Mouse (Mus musculus) stomach, embryonic 15.5 days (tissue): ENCODE results near the gene Chd6. TPM values are rescaled to one million over a fixed set of nuclear protein-coding genes. Genes with fewer than 3 reads are reported as not detected.

Source experiments
- ATAC-seq: fragments of 200-750 bp; cut with Nextera tagmentation; 2 replicates; pipeline ENCODE4 v1.8.0; 2017; ENCODE audit warnings: low read depth, moderate number of reproducible peaks, moderate TSS enrichment; ENCODE audit not compliant: insufficient read depth, low FRiP score
- H3K27ac ChIP-seq: fragments of 300-500 bp; sonication (generic); 2 replicates; pipeline ENCODE4 v1.5.1; 2015; ENCODE audit warnings: mild to moderate bottlenecking, inconsistent platforms
- H3K27me3 ChIP-seq: fragments of 300-500 bp; sonication (generic); replicated peaks from 2 replicates; pipeline ENCODE4 v1.6.1; 2015; ENCODE audit warnings: inconsistent platforms
- H3K36me3 ChIP-seq: fragments of 300-500 bp; sonication (generic); 2 replicates; pipeline ENCODE4 v1.6.1; 2015; ENCODE audit warnings: inconsistent platforms
- H3K4me1 ChIP-seq: fragments of 300-500 bp; sonication (generic); 2 replicates; pipeline ENCODE4 v1.6.1; 2015; ENCODE audit warnings: inconsistent platforms
- H3K4me2 ChIP-seq: fragments of 300-500 bp; sonication (generic); 2 replicates; pipeline ENCODE4 v1.6.1; 2015; ENCODE audit warnings: mild to moderate bottlenecking, inconsistent platforms
- H3K4me3 ChIP-seq: fragments of 300-500 bp; sonication (generic); replicated peaks from 2 replicates; pipeline ENCODE4 v1.5.1; 2015; ENCODE audit warnings: inconsistent platforms
- H3K9ac ChIP-seq: fragments of 300-500 bp; sonication (generic); 2 replicates; pipeline ENCODE4 v1.6.1; 2015; ENCODE audit warnings: inconsistent platforms
- H3K9me3 ChIP-seq: fragments of 300-500 bp; sonication (generic); 2 replicates; pipeline ENCODE4 v1.6.1; 2016; ENCODE audit warnings: inconsistent platforms
- WGBS: fragments of 180-500 bp; shearing (Covaris S2); methylation state at CpG from one replicate; pipeline ENCODE4 v1.1.7; 2015; 5-methylcytosine and 5-hydroxymethylcytosine counted together
- polyA plus RNA-seq: library from polyadenylated mRNA; unstranded; fragments of >200 nt; fragmentation: Nextera tagmentation; extraction: Ambion mirVana; gene quantifications from 2 replicates; pipeline ENCODE4 v1.2.1, GENCODE M21; 2015

Gene Chd6
- 25.7 and 29.0 TPM in 2 replicates for polyA plus RNA-seq

DNA sequence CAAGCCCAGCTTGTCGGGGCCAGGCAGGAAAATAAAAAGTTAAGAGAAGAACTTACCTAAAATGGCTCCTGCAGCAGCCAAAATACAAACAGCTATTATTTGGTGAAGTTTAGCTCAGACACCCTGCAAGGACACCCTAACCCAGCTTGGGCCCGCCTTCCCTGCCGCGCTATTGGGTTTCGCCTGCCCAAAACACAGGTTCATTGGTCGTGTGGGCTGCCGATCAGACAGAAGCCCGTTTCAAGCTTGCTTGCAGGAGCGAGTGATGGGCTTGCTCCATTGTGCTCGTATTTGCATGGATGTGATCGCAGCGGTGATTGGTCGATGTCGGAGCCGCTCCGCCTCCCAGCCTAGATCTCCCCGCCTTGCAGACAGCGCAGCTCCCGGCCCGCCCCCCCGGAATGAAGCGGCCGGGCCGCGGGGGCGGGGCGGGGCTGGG is at the start of gene Chd6:
Gene Chd6 (minus strand): TSS at position 143 of the 439 bp plus-strand sequence.
- WGBS = under 1% methylated on average over 26 of the region's 27 CpGs
- Histone ChIP-seq H3K4me2 (peak within 1 kb of the TSS; percentile 83), H3K9ac (peak within 1 kb of the TSS; percentile 97), H3K36me3 (no peaks in the 10 kb centered on the region), H3K27me3 (no peaks in the 10 kb centered on the region), H3K27ac (peak within 1 kb of the TSS; percentile 99), H3K4me1 (0 out of 2 replicates have a peak, but pooled peaks cover 4% of the 10 kb centered on the region), H3K9me3 (no peaks in the 10 kb centered on the region), H3K4me3 (peak within 1 kb of the TSS; percentile 89)
- ATAC-seq = peak; percentile 99

DNA sequence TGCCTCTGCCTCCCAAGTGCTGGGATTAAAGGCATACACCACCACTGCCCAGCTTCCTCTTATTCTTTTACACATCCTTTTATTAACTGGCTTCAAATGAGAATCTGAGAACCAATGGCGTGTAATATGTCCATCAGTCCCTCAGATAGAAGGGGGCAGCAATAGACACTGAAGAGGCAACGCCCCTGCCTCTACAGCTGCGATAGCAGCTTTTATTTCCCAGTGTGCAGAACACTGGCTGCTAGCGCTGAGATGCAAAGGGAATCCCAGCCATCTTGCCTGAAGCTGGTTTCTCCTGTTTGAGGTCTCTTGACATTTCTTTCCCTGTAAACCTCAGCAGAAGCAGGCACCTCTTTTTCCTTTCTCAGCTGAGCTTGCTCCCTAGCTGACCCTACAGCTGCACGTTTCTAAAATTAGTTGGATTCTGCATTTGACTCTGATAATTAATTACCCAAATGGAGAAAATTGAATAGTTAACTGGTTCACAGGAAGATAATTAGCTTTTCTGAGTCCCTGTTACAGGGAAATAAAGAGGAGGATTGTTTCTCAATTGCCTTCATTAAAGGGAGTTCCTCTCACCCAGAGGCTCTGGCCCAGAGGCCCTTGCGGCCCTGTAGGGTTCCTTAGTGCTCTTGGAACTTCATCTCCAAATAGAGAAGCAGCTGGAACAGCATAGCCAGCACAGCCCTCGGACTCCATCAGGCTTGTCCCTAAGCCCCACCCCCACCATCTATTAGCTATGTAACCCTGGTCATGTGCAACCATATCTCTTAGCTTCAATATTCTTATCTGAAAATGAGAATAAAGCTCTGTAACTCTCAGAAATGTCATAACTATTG is 41.3 kb upstream of the Chd6 start:
- H3K4me1 ChIP-seq = no peaks in the 10 kb centered on the region
- no peak for ATAC-seq
- H3K27ac ChIP-seq = no peak overlapping the region
- H3K9me3 ChIP-seq = no peaks in the 10 kb centered on the region
- H3K4me2 ChIP-seq = no peak overlapping the region
- H3K9ac ChIP-seq = no peak overlapping the region
- H3K27me3 ChIP-seq = no peaks in the 10 kb centered on the region
- 62% methylated on average over 7 of the region's 7 CpGs for WGBS
- no peaks in the 10 kb centered on the region for H3K36me3 ChIP-seq
- H3K4me3 ChIP-seq = no peak overlapping the region

DNA sequence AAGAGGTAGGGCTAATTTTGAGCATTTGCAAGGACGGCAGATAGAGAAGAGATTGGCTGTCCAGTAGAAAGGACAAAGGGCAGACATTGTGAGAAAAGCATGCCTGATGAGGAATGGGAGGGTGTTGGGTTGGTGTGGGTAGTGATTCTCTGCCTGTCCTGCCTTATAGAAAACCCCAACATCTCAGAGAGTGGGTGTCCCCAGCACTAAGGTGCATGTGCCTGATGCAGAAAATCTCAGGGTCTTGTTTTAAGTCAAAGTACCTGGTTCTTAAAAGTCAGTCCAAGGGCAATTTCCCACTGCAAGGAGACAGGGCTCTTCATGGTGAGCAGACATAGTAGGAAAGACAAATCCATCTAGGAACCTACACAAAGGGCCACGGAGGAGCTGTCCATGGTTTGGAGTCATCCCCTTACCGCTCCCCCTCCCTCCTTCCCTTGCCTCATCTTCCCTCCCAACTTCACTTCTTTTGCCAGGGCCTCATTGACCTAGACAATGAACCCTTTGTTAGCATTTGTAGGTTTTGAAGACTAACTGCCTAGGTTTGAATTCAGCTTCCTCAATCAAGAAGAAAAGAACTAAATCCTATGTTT is 39.6 kb upstream of the Chd6 start:
- no peak for ATAC-seq
- 40% methylated on average over 3 of the region's 3 CpGs for WGBS
- Histone ChIP-seq H3K4me3 (no peak overlapping the region), H3K27ac (no peak overlapping the region), H3K27me3 (no peaks in the 10 kb centered on the region), H3K4me2 (no peak overlapping the region), H3K9ac (no peak overlapping the region), H3K4me1 (no peaks in the 10 kb centered on the region; the same call in 1 of the 2 replicates), H3K36me3 (no peaks in the 10 kb centered on the region), H3K9me3 (no peaks in the 10 kb centered on the region)

DNA sequence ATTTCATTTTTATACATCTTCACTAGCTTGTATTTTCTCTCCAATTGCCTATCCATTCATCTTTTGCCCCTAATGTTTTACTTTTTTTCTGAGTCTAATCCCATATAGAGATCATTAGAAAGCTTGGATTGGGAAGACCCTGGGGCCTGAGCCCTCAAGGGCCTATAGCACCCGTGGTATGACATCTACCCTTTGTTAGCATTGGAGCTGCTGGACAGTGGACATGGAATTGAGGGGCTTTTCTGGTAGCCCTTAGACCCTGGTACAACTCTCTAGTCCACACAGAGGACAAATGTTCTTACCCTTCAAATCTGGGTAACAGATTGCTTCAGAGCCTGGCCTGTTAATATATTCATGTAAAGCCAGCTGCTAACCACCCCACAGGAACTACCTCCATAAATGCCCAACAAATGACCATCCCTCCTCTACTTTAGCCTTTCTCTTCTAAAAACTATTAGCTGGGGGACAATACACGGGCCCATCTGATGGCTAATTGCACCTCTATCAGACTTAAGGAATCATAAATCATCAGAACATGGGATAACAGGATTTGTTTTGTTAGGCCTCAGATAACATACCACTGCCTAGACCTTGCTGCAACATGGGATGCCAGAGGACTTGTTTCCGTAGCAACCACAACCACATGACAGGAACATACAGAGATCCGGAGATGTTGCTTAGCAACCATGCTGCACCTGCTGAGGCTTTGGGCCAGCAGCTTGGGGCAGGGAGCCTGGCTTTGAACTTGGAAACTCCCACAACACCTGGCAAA is 39.0 kb upstream of the Chd6 start:
- Histone ChIP-seq H3K4me3 (no peak overlapping the region), H3K27ac (no peak overlapping the region), H3K4me1 (no peaks in the 10 kb centered on the region; the same call in 1 of the 2 replicates), H3K36me3 (no peaks in the 10 kb centered on the region), H3K9ac (no peak overlapping the region), H3K4me2 (no peak overlapping the region), H3K9me3 (no peaks in the 10 kb centered on the region), H3K27me3 (no peaks in the 10 kb centered on the region)
- no peak for ATAC-seq
- 49% methylated on average over 4 of the region's 4 CpGs for WGBS

DNA sequence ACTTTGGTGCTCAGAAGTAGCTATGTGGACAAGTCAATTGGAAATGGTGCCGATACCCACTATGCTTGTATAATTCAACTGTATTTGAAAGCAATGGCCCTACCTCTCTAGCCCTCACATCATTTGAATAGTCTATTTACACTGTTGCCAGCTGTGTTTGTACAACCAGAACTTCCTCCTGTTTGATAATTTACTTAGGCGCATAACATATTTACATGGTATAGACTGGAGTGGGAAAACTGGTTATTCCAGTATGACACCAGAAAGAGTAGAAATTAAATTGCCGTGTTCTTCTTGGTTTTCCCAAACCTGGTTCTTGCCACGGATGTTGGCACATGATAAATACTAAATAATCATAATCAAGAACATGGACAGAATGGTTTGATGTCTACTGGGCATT is 35.9 kb upstream of the Chd6 start:
- no peaks in the 10 kb centered on the region; the same call in 1 of the 2 replicates for H3K4me1 ChIP-seq
- H3K4me2 ChIP-seq = no peak overlapping the region
- no peak overlapping the region for H3K9ac ChIP-seq
- H3K27ac ChIP-seq = peak overlapping the region; percentile 68; the same call in 1 of the 2 replicates
- H3K27me3 ChIP-seq = no peaks in the 10 kb centered on the region
- no peaks in the 10 kb centered on the region for H3K36me3 ChIP-seq
- H3K9me3 ChIP-seq = no peaks in the 10 kb centered on the region
- ATAC-seq = peak; percentile 96
- WGBS = 53% methylated on average over 4 of the region's 4 CpGs
- H3K4me3 ChIP-seq = no peak overlapping the region

DNA sequence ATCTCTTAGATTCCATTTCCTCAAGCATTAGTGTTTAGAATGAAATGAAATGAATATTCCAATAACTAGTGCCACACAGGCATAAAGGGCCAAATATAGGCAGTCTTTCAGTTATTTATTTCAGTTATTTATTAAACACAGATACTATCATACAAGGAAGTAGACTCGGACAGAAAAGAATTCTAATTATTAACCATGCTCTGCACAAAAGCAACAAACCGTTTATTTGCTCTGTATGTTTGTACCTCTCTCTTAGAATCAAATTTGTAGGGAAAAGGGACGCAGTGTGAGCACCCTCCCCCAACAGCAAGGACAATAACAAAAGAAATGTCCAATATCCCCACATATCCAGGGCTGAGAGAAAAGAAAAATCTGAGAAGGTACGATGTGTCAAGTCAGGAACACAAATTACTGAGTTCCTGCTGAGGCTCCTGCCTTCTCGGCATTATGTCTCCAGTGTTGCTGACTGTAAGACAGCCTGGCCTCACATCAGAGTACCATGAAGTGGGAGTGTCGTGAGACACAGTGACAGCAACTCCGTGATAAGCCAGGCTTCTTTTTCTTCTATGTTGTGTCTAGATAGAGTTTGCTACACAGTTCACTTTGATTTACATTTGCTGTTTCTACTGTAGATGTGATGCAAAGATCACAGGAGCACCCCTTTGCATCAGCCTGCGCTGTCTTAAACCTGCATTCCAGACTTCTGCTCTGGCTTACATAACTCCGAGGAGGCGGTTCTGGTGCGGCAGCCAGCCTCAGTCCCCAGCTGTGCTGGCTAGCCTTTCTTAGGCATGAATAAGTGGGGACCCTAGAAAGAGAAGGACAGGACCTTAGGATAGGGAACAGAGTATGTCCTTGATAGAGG is 30.0 kb upstream of the Chd6 start:
- no peaks in the 10 kb centered on the region for H3K9me3 ChIP-seq
- H3K4me3 ChIP-seq = no peak overlapping the region
- no peaks in the 10 kb centered on the region for H3K27me3 ChIP-seq
- 51% methylated on average over 11 of the region's 11 CpGs for WGBS
- no peaks in the 10 kb centered on the region for H3K36me3 ChIP-seq
- no peak; the same call in 1 of the 2 replicates for ATAC-seq
- no peak overlapping the region for H3K27ac ChIP-seq
- H3K4me1 ChIP-seq = 0 out of 2 replicates have a peak, but pooled peaks cover 3% of the 10 kb centered on the region
- no peak overlapping the region for H3K4me2 ChIP-seq
- no peak overlapping the region for H3K9ac ChIP-seq

DNA sequence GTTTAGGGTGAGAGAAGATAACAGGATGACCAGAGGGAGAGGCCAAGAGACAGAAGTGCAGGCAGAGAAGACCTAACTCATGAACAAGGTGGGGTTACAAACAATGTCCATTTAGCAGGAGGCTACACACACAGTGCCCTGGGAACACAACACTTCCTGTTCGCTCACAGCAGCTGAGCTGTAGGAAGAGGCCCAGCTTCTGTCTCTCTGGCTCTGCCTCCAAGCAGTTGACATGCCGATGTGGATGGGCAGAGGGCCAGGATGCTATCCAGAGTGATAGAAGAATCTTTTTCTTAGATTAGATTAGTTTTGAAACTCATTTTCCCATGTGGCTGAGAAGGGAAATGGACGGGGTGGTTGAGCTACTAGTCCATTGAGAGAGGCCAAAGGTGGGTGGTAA is 28.1 kb upstream of the Chd6 start:
- ATAC-seq = no peak
- H3K36me3 ChIP-seq = no peaks in the 10 kb centered on the region
- no peak overlapping the region for H3K4me3 ChIP-seq
- no peak overlapping the region; the same call in 1 of the 2 replicates for H3K27ac ChIP-seq
- no peaks in the 10 kb centered on the region for H3K27me3 ChIP-seq
- H3K4me1 ChIP-seq = 0 out of 2 replicates have a peak, but pooled peaks cover 3% of the 10 kb centered on the region
- H3K9me3 ChIP-seq = no peaks in the 10 kb centered on the region
- no peak overlapping the region for H3K4me2 ChIP-seq
- WGBS = 47% methylated on average over 3 of the region's 3 CpGs
- H3K9ac ChIP-seq = no peak overlapping the region

DNA sequence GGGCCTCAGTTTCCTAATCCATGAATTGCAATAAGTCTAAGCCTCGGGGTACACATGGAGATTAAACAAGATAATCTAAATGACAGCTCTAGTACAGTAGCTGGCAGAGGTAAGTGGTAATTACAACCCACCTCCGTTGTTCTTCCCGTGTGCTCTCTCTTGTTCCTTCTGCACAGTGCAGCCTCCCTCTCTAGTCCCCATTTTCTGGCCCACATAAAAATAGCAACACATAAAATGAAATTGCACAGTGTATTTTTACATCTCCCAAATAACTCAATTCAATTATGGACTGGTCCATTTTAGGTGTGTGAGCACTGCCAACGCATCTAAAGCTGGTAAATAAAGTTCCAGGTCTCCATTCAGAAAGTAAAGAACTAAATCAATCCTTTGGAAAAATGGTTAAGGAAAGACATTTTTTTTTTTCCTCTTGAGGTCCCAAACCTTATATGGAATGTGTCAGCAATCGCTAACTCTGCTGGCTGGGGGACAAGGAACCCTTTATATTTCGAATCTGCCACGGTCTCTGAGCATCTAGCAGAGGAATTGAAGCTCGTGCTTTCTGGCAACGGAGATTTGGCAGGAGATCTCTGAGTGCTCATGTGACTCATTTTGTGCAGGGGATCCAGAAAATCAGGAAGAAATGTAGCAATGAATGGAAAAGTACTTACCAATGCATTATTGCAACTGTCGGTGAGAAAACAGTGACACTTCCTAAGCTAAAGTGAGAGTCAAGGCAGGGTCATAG is 19.7 kb upstream of the Chd6 start:
- Histone ChIP-seq H3K9ac (no peak overlapping the region), H3K4me3 (no peak overlapping the region), H3K4me2 (no peak overlapping the region), H3K9me3 (no peaks in the 10 kb centered on the region), H3K27me3 (no peaks in the 10 kb centered on the region), H3K27ac (no peak overlapping the region), H3K36me3 (no peaks in the 10 kb centered on the region), H3K4me1 (no peaks in the 10 kb centered on the region)
- ATAC-seq = no peak
- 42% methylated on average over 10 of the region's 10 CpGs for WGBS

DNA sequence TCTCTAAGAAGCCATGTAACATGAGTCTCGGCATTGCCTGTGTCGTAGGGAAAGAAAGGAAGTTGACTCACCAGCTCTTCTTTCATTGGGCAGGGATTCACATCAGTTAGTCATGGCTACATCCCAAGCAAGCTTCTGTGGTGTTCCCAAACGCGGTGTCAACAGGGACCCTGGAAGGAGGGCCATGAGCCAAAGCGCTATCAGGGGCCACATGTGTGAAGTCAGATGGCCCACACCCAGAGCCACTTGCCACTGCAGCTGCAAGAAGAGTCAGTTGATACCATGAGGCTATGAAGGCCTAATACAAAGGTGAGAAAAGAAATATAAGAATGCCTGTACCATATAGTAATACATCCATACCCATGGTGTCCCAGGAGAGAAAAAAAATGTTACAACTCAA is 3.1 kb upstream of the Chd6 start:
- Histone ChIP-seq H3K4me1 (0 out of 2 replicates have a peak, but pooled peaks cover under 1% of the 10 kb centered on the region), H3K27ac (no peak overlapping the region), H3K9me3 (no peaks in the 10 kb centered on the region), H3K27me3 (no peaks in the 10 kb centered on the region), H3K9ac (no peak overlapping the region), H3K4me2 (no peak overlapping the region), H3K4me3 (no peak overlapping the region), H3K36me3 (no peaks in the 10 kb centered on the region)
- no peak for ATAC-seq
- WGBS = 85% methylated on average over 5 of the region's 5 CpGs

DNA sequence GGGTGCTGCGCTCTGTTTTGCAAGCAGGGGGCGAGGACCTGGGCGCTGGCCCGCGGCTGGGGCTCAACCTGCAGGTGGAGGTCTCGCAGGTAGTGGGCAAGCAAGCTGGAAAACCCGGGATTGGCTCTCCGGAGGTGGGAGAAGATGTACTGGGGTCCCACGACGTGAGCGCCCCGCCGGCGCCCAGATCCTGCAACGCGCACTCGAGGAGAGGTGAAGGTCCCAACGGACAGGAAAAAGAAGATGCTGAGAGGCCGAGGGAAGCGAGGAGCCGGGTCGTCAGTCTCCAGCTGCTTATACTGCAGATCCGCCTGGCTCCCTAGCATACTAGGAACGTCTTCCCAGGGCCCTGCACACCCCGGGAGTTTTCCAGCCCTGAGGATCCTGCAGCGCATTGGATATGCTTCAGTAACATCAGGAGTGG is 535 bp upstream of the Chd6 start:
- ATAC-seq = peak; percentile 1; the same call in 1 of the 2 replicates
- WGBS = under 1% methylated on average over 26 of the region's 26 CpGs

More for the DNA sequence above, 535 bp upstream of the Chd6 start:
- Histone ChIP-seq H3K9me3 (no peaks in the 10 kb centered on the region), H3K27ac (peak overlapping the region; percentile 37; the same call in 1 of the 2 replicates), H3K4me3 (peak overlapping the region; percentile 89), H3K9ac (peak overlapping the region; percentile 26; the same call in 1 of the 2 replicates), H3K36me3 (no peaks in the 10 kb centered on the region), H3K4me1 (0 out of 2 replicates have a peak, but pooled peaks cover 4% of the 10 kb centered on the region), H3K27me3 (no peaks in the 10 kb centered on the region), H3K4me2 (peak overlapping the region; percentile 83)
